18 mouse cellular contexts compared by ENCODE assay signal in genomic region chr11:43350242-43350641, GRCm38 (mm10).
A peak's percentile ranks its signal among the peaks of the same experiment; 100 is the strongest.
DNase-seq lines count a peak whose midpoint lies in the region; ATAC-seq lines count a peak whose summit lies in the region.
"Had no signal": no experiment of that assay in that cellular context is flagged by ENCODE, and none has a peak within 500 bp of the region (broad histone marks: within the 10 kb centered on the region; RNA-seq: fewer than 3 reads in every experiment).

No protein-coding gene starts in this region.

- H3K4me1 ChIP-seq in forebrain, embryonic 14.5 days (ENCODE audit: control insufficient read depth, insufficient read depth, low read length), result no peaks in the 10 kb centered on the region
- H3K4me1 ChIP-seq in forebrain, embryonic 12.5 days, result peaks cover 12% of the 10 kb centered on the region; the same call in 1 of the 2 replicates
- H3K4me1 ChIP-seq in hindbrain, embryonic 14.5 days (replicated peaks; ENCODE audit: control insufficient read depth, insufficient read depth, low read length), result peaks cover 16% of the 10 kb centered on the region
- H3K4me1 ChIP-seq in midbrain, embryonic 16.5 days (ENCODE audit: control insufficient read depth, insufficient read depth, low read length), result peaks cover 17% of the 10 kb centered on the region
- H3K4me1 ChIP-seq: intestine, embryonic 15.5 days; kidney, embryonic 15.5 days; limb, embryonic 12.5 days; liver, embryonic 13.5 days; lung, embryonic 15.5 days had no signal

- H3K9ac ChIP-seq in forebrain, embryonic 14.5 days (ENCODE audit: low read length), result no peak overlapping the region
- H3K9ac ChIP-seq in forebrain, embryonic 12.5 days, result no peak overlapping the region
- H3K9ac ChIP-seq in hindbrain, embryonic 14.5 days, result no peak overlapping the region
- 0 out of 2 replicates have a peak overlapping the region, but pooled peaks have one; percentile 12 for H3K9ac ChIP-seq in midbrain, embryonic 16.5 days (ENCODE audit: low read depth, low read length)
- H3K9ac ChIP-seq: intestine, embryonic 15.5 days; kidney, embryonic 15.5 days; limb, embryonic 12.5 days; liver, embryonic 13.5 days; lung, embryonic 15.5 days; neural tube, embryonic 13.5 days had no signal

- no peaks in the 10 kb centered on the region for H3K27me3 ChIP-seq in forebrain, embryonic 14.5 days (replicated peaks; ENCODE audit: control insufficient read depth, insufficient read depth, low read length)
- no peaks in the 10 kb centered on the region; the same call in 1 of the 2 replicates for H3K27me3 ChIP-seq in forebrain, embryonic 12.5 days
- H3K27me3 ChIP-seq in hindbrain, embryonic 14.5 days (ENCODE audit: control insufficient read depth, insufficient read depth, low read length), result no peaks in the 10 kb centered on the region
- no peaks in the 10 kb centered on the region for H3K27me3 ChIP-seq in midbrain, embryonic 16.5 days (ENCODE audit: control insufficient read depth, insufficient read depth, low read depth, low read length)
- H3K27me3 ChIP-seq: intestine, embryonic 15.5 days; kidney, embryonic 15.5 days; liver, embryonic 13.5 days; lung, embryonic 15.5 days; neural tube, embryonic 13.5 days had no signal

- peak; percentile 52 for DNase-seq in forebrain, embryonic 14.5 days (ENCODE audit: low spot score)
- DNase-seq in retina, embryonic 14.5 days (ENCODE audit: low spot score), result peak; percentile 13
- no peak for DNase-seq in retina, postnatal 1 day
- peak; percentile 60 for DNase-seq in hindbrain, embryonic 14.5 days (ENCODE audit: low spot score)
- DNase-seq in cerebellum, postnatal 4 days (ENCODE audit: low spot score in 2 of 2), result no peak
- DNase-seq in adrenal gland, postnatal 4 days (ENCODE audit: low spot score in 2 of 2), result no peak
- DNase-seq: cerebellum, adult 9-10 months; liver, embryonic 13.5 days had no signal

- ATAC-seq in forebrain, embryonic 14.5 days, result 0 out of 2 replicates have a peak, but pooled peaks have one; percentile 35
- no peak for ATAC-seq in forebrain, embryonic 12.5 days (ENCODE audit: low FRiP score)
- ATAC-seq in hindbrain, embryonic 14.5 days (ENCODE audit: low FRiP score), result no peak
- ATAC-seq in midbrain, embryonic 16.5 days, result peak; percentile 69
- ATAC-seq: activated CD4-positive, CD25-positive, alpha-beta regulatory T cell, adult 4 months; intestine, embryonic 15.5 days; Patski had no signal

- WGBS in forebrain, embryonic 14.5 days, result 43% methylated on average over 3 of the region's 3 CpGs
- 58% methylated on average over 3 of the region's 3 CpGs for WGBS in forebrain, embryonic 12.5 days
- 49% methylated on average over 3 of the region's 3 CpGs for WGBS in hindbrain, embryonic 14.5 days
- 11% methylated on average over 3 of the region's 3 CpGs for WGBS in midbrain, embryonic 16.5 days

- H3K36me3 ChIP-seq in forebrain, embryonic 14.5 days (ENCODE audit: control insufficient read depth, insufficient read depth, low read length), result no peaks in the 10 kb centered on the region
- no peaks in the 10 kb centered on the region for H3K36me3 ChIP-seq in forebrain, embryonic 12.5 days (replicated peaks)
- H3K36me3 ChIP-seq in hindbrain, embryonic 14.5 days (replicated peaks; ENCODE audit: control insufficient read depth, insufficient read depth), result no peaks in the 10 kb centered on the region
- no peaks in the 10 kb centered on the region for H3K36me3 ChIP-seq in midbrain, embryonic 16.5 days (ENCODE audit: control insufficient read depth, insufficient read depth, low read length)
- H3K36me3 ChIP-seq: intestine, embryonic 15.5 days; kidney, embryonic 15.5 days; limb, embryonic 12.5 days; liver, embryonic 13.5 days; lung, embryonic 15.5 days; neural tube, embryonic 13.5 days had no signal

- H3K27ac ChIP-seq in forebrain, embryonic 14.5 days (ENCODE audit: low read depth, low read length), result no peak overlapping the region
- H3K27ac ChIP-seq in forebrain, embryonic 12.5 days, result no peak overlapping the region
- no peak overlapping the region for H3K27ac ChIP-seq in hindbrain, embryonic 14.5 days
- H3K27ac ChIP-seq in midbrain, embryonic 16.5 days (ENCODE audit: low read length), result peak overlapping the region; percentile 78
- H3K27ac ChIP-seq: intestine, embryonic 15.5 days; kidney, embryonic 15.5 days; limb, embryonic 12.5 days; liver, embryonic 13.5 days; lung, embryonic 15.5 days; neural tube, embryonic 13.5 days had no signal

- H3K4me3 ChIP-seq in forebrain, embryonic 14.5 days (ENCODE audit: low read depth, low read length), result no peak overlapping the region
- no peak overlapping the region for H3K4me3 ChIP-seq in forebrain, embryonic 12.5 days (replicated peaks)
- no peak overlapping the region for H3K4me3 ChIP-seq in hindbrain, embryonic 14.5 days (replicated peaks; ENCODE audit: low read length)
- no peak overlapping the region for H3K4me3 ChIP-seq in midbrain, embryonic 16.5 days (ENCODE audit: low read depth, low read length)
- H3K4me3 ChIP-seq: intestine, embryonic 15.5 days; kidney, embryonic 15.5 days; limb, embryonic 12.5 days; liver, embryonic 13.5 days; lung, embryonic 15.5 days; neural tube, embryonic 13.5 days had no signal

- H3K9me3 ChIP-seq in forebrain, embryonic 14.5 days (replicated peaks; ENCODE audit: control insufficient read depth, low read length), result no peaks in the 10 kb centered on the region
- no peaks in the 10 kb centered on the region for H3K9me3 ChIP-seq in forebrain, embryonic 12.5 days
- no peaks in the 10 kb centered on the region for H3K9me3 ChIP-seq in hindbrain, embryonic 14.5 days (ENCODE audit: control insufficient read depth, low read length)
- no peaks in the 10 kb centered on the region for H3K9me3 ChIP-seq in midbrain, embryonic 16.5 days (replicated peaks; ENCODE audit: control insufficient read depth, low read length, poor library complexity, severe bottlenecking)
- H3K9me3 ChIP-seq: intestine, embryonic 15.5 days; kidney, embryonic 15.5 days; limb, embryonic 12.5 days; liver, embryonic 13.5 days; lung, embryonic 15.5 days; neural tube, embryonic 13.5 days had no signal

- no peak overlapping the region for H3K4me2 ChIP-seq in forebrain, embryonic 14.5 days (ENCODE audit: low read length)
- H3K4me2 ChIP-seq in forebrain, embryonic 12.5 days, result no peak overlapping the region
- H3K4me2 ChIP-seq in hindbrain, embryonic 14.5 days (replicated peaks), result no peak overlapping the region
- H3K4me2 ChIP-seq in midbrain, embryonic 16.5 days (ENCODE audit: low read length), result peak overlapping the region; percentile 10; the same call in 1 of the 2 replicates
- H3K4me2 ChIP-seq: heart, embryonic 11.5 days; intestine, embryonic 15.5 days; kidney, embryonic 15.5 days; limb, embryonic 12.5 days; liver, embryonic 13.5 days; lung, embryonic 15.5 days; neural tube, embryonic 13.5 days had no signal

Comparison
In these comparisons a context has a peak if more than half of its experiments do, and no peak if none do; other contexts are left out.
1. ATAC-seq: peak in forebrain, embryonic 14.5 days (single experiment) and midbrain, embryonic 16.5 days (single experiment); none in forebrain, embryonic 12.5 days (single experiment) and hindbrain, embryonic 14.5 days (single experiment).
2. DNase-seq: peak in forebrain, embryonic 14.5 days (single experiment), retina, embryonic 14.5 days (single experiment) and hindbrain, embryonic 14.5 days (single experiment); none in retina, postnatal 1 day (single experiment), cerebellum, postnatal 4 days (0 of 2) and adrenal gland, postnatal 4 days (0 of 2).